Comparison of ENCODE assay signal across 18 mouse cellular contexts in genomic region chr2:39011264-39011663, GRCm38 (mm10). TPM values are rescaled to one million over a fixed set of nuclear protein-coding genes. Genes with fewer than 3 reads are reported as not detected.
DNase-seq lines count a peak whose midpoint lies in the region; ATAC-seq and TF ChIP-seq lines count a peak whose summit lies in the region.
"Had no signal": no experiment of that assay in that cellular context is flagged by ENCODE, and none has a peak within 500 bp of the region (broad histone marks: within the 10 kb centered on the region; RNA-seq: fewer than 3 reads in every experiment).

No protein-coding gene starts in this region.

- ATAC-seq in megakaryocyte progenitor cell, adult 5-6 weeks (replicated peaks; ENCODE audit: poor library complexity), result peak; percentile 29
- ATAC-seq in CD4-positive, CD25-positive, alpha-beta regulatory T cell, adult 4 months, result no peak
- no peak for ATAC-seq in erythroblast, adult 5-6 weeks (replicated peaks; ENCODE audit: low FRiP score, poor library complexity, severe bottlenecking)
- ATAC-seq: forebrain, embryonic 13.5 days; midbrain, embryonic 15.5 days had no signal

- H3K79me2 ChIP-seq in MEL (ENCODE audit: control insufficient read depth, insufficient read depth, low read length, poor library complexity), result peaks cover 31% of the 10 kb centered on the region

- no peaks in the 10 kb centered on the region for H3K9me3 ChIP-seq in MEL (replicated peaks; ENCODE audit: insufficient read depth, low read length)
- H3K9me3 ChIP-seq: embryonic facial prominence, embryonic 13.5 days; forebrain, embryonic 13.5 days; G1E; midbrain, embryonic 15.5 days; neural tube, embryonic 15.5 days had no signal

- H3K27ac ChIP-seq in kidney, adult 2 months (ENCODE audit: insufficient read depth, low read depth, low read length), result 0 out of 2 replicates have a peak overlapping the region, but pooled peaks have one; percentile 26
- peak overlapping the region; percentile 63 for H3K27ac ChIP-seq in MEL (ENCODE audit: control insufficient read depth, low read depth, low read length)
- H3K27ac ChIP-seq: embryonic facial prominence, embryonic 13.5 days; forebrain, embryonic 13.5 days; midbrain, embryonic 15.5 days; neural tube, embryonic 15.5 days; stomach, postnatal 0 days had no signal

- H3K4me3 ChIP-seq in kidney, adult 2 months (ENCODE audit: insufficient read depth, low read depth, low read length), result no peak overlapping the region
- no peak overlapping the region for H3K4me3 ChIP-seq in MEL (ENCODE audit: control insufficient read depth in 1 of 2, insufficient read depth in 1 of 2, low read depth in 2 of 2, low read length in 2 of 2)
- H3K4me3 ChIP-seq: embryonic facial prominence, embryonic 13.5 days; forebrain, embryonic 13.5 days; left cerebral cortex, adult 2 months; midbrain, embryonic 15.5 days; neural tube, embryonic 15.5 days had no signal

- no peak for TF ChIP-seq POLR2A in kidney, adult 2 months (IDR thresholded peaks at IDR 0.05; ENCODE audit: low read depth, low read length)
- no peak for TF ChIP-seq POLR2A in MEL (IDR thresholded peaks at IDR 0.05; ENCODE audit: control insufficient read depth in 1 of 2, insufficient read depth in 1 of 2, low read depth in 1 of 2, low read length in 2 of 2, poor library complexity in 1 of 2)

- H3K27me3 ChIP-seq in kidney, adult 2 months (replicated peaks; ENCODE audit: control insufficient read depth, insufficient read depth, low read length), result no peaks in the 10 kb centered on the region
- H3K27me3 ChIP-seq in MEL (ENCODE audit: control insufficient read depth in 1 of 2, insufficient read depth in 2 of 2, low read length in 2 of 2), result no peaks in the 10 kb centered on the region
- H3K27me3 ChIP-seq: embryonic facial prominence, embryonic 13.5 days; forebrain, embryonic 13.5 days; midbrain, embryonic 15.5 days; neural tube, embryonic 15.5 days had no signal

- no peak for TF ChIP-seq RAD21 in MEL (IDR thresholded peaks at IDR 0.05; ENCODE audit: low read depth, low read length)

- no peak for DNase-seq in kidney, adult 2 months
- no peak for DNase-seq in kidney, postnatal 14 days
- DNase-seq in A20 (ENCODE audit: low read depth, low spot score), result peak; percentile 86
- DNase-seq in MEL (ENCODE audit: low read depth, low spot score), result peak; percentile 55
- DNase-seq: cerebellum, postnatal 25 days; kidney, adult 11 months; kidney, postnatal 4 days; right cerebral cortex, adult 18-20 months had no signal

- H3K9ac ChIP-seq in MEL (ENCODE audit: control insufficient read depth, low read depth, low read length, poor library complexity, severe bottlenecking), result peak overlapping the region; percentile 23; the same call in 1 of the 2 replicates
- H3K9ac ChIP-seq: forebrain, embryonic 13.5 days; midbrain, embryonic 15.5 days had no signal

- peaks cover 16% of the 10 kb centered on the region for H3K4me1 ChIP-seq in kidney, adult 2 months (ENCODE audit: control insufficient read depth, insufficient read depth, low read length)
- peaks cover 19 to 28% of the 10 kb centered on the region in 2 experiments for H3K4me1 ChIP-seq in MEL (ENCODE audit: control insufficient read depth in 1 of 2, insufficient read depth in 2 of 2, low read length in 2 of 2)

- TF ChIP-seq EP300 in MEL (IDR thresholded peaks at IDR 0.05; ENCODE audit: low read depth in 1 of 2, low read length in 2 of 2), result no peak

- TF ChIP-seq CTCF in kidney, adult 2 months (conservative IDR thresholded peaks at IDR 0.05; ENCODE audit: insufficient read depth, insufficient read length, low read depth, low read length), result no peak
- TF ChIP-seq CTCF in MEL (IDR thresholded peaks at IDR 0.05 in 2 of 3, conservative IDR thresholded peaks at IDR 0.05 in 1 of 3; ENCODE audit: control insufficient read depth in 1 of 3, insufficient read depth in 1 of 3, low read depth in 2 of 3, low read length in 3 of 3, poor library complexity in 1 of 3, severe bottlenecking in 1 of 3), result no peak

- H3K36me3 ChIP-seq in kidney, adult 2 months (ENCODE audit: control insufficient read depth, insufficient read depth, low read length), result peaks cover 7% of the 10 kb centered on the region
- H3K36me3 ChIP-seq in MEL (ENCODE audit: control insufficient read depth in 1 of 2, insufficient read depth in 2 of 2, low read length in 2 of 2), result peaks cover 9 to 28% of the 10 kb centered on the region in 2 experiments

TF ChIP-seq in MEL, 35 proteins besides CTCF, POLR2A, EP300 and RAD21:
- TF ChIP-seq KAT2A (conservative IDR thresholded peaks at IDR 0.05; ENCODE audit: low read depth, low read length), result 0 out of 2 replicates have a peak, but pooled peaks have one; percentile 25
- no peak for TF ChIP-seq E2F4 (IDR thresholded peaks at IDR 0.05; ENCODE audit: borderline replicate concordance, low read depth, low read length)
- no peak for TF ChIP-seq MYB (IDR thresholded peaks at IDR 0.05; ENCODE audit: low read depth, low read length)

RNA-seq across cellular contexts. Expression of gene Rpl35, which starts 5.8 kb away (rescaled TPM):
- 105 and 184 TPM in 2 replicates for polyA plus RNA-seq in kidney, adult 2 months (2012; rRNA removed)
- total RNA-seq in MEL (2012; rRNA removed), result 1,667 and 1,814 TPM in 2 replicates
- polyA plus RNA-seq in MEL (2012; ENCODE audit: insufficient read depth in 1 of 2, insufficient read length in 2 of 2, low read depth in 1 of 2, low replicate concordance in 2 of 2, missing spikeins in 1 of 2), result 100 to 1,000 TPM in 1 of 2 experiments, not detected in 1; 930 TPM
- total RNA-seq in megakaryocyte progenitor cell, adult 5-6 weeks (2015), result 632 and 667 TPM in 2 replicates
- 1,515 and 1,624 TPM in 2 replicates for total RNA-seq in megakaryocyte progenitor cell, adult 5-6 weeks (2017)
- 1,000 to 10,000 TPM; 1,861 to 2,080 TPM for polyA plus RNA-seq in CD4-positive, CD25-positive, alpha-beta regulatory T cell, adult 4 months (2017; shearing (Covaris generic))
- total RNA-seq in erythroblast, adult 5-6 weeks (2015; ENCODE audit: low replicate concordance), result 144 and 170 TPM in 2 replicates
- total RNA-seq in erythroblast, adult 5-6 weeks (2017; ENCODE audit: low replicate concordance), result 142 and 181 TPM in 2 replicates

RNA-seq across cellular contexts. Expression of gene Arpc5l, which starts 6.1 kb away (rescaled TPM):
- polyA plus RNA-seq in kidney, adult 2 months (2012; rRNA removed), result 31.6 and 34.4 TPM in 2 replicates
- total RNA-seq in MEL (2012; rRNA removed), result 64.4 and 65.4 TPM in 2 replicates
- polyA plus RNA-seq in MEL (2012; ENCODE audit: insufficient read depth in 1 of 2, insufficient read length in 2 of 2, low read depth in 1 of 2, low replicate concordance in 2 of 2, missing spikeins in 1 of 2), result 10 to 100 TPM in 1 of 2 experiments, not detected in 1; 87.0 TPM
- 73.3 and 82.6 TPM in 2 replicates for total RNA-seq in megakaryocyte progenitor cell, adult 5-6 weeks (2015)
- total RNA-seq in megakaryocyte progenitor cell, adult 5-6 weeks (2017), result 47.8 and 49.6 TPM in 2 replicates
- polyA plus RNA-seq in CD4-positive, CD25-positive, alpha-beta regulatory T cell, adult 4 months (2017; shearing (Covaris generic)), result 100 to 1,000 TPM; 101 to 124 TPM
- 25.6 and 27.8 TPM in 2 replicates for total RNA-seq in erythroblast, adult 5-6 weeks (2015; ENCODE audit: low replicate concordance)
- 13.5 and 14.1 TPM in 2 replicates for total RNA-seq in erythroblast, adult 5-6 weeks (2017; ENCODE audit: low replicate concordance)

RNA-seq across cellular contexts. Expression of gene Wdr38, which starts 14.0 kb away (rescaled TPM):
- polyA plus RNA-seq in kidney, adult 2 months (2012; rRNA removed), result 0.57 and 0.59 TPM in 2 replicates
- total RNA-seq in MEL (2012; rRNA removed), result 0.49 and 0.77 TPM in 2 replicates
- under 1 TPM in 1 of 2 experiments, not detected in 1; 0.79 TPM for polyA plus RNA-seq in MEL (2012; ENCODE audit: insufficient read depth in 1 of 2, insufficient read length in 2 of 2, low read depth in 1 of 2, low replicate concordance in 2 of 2, missing spikeins in 1 of 2)
- 0.22 TPM in 2 replicates for total RNA-seq in megakaryocyte progenitor cell, adult 5-6 weeks (2015)
- total RNA-seq in megakaryocyte progenitor cell, adult 5-6 weeks (2017), result 0.25 and 0.88 TPM in 2 replicates
- 1 to 10 TPM in 1 of 2 experiments, under 1 TPM in 1; 0.81 to 1.0 TPM for polyA plus RNA-seq in CD4-positive, CD25-positive, alpha-beta regulatory T cell, adult 4 months (2017; shearing (Covaris generic))
- total RNA-seq in erythroblast, adult 5-6 weeks (2015; ENCODE audit: low replicate concordance), result 0.19 TPM in 1 of 2 replicates, not detected in the other
- total RNA-seq in erythroblast, adult 5-6 weeks (2017; ENCODE audit: low replicate concordance), result not detected in 2 replicates

RNA-seq across cellular contexts. Expression of gene Golga1, which starts 54.1 kb away (rescaled TPM):
- 10.5 and 11.3 TPM in 2 replicates for polyA plus RNA-seq in kidney, adult 2 months (2012; rRNA removed)
- 6.2 and 7.3 TPM in 2 replicates for total RNA-seq in MEL (2012; rRNA removed)
- polyA plus RNA-seq in MEL (2012; ENCODE audit: insufficient read depth in 1 of 2, insufficient read length in 2 of 2, low read depth in 1 of 2, low replicate concordance in 2 of 2, missing spikeins in 1 of 2), result 10 to 100 TPM in 1 of 2 experiments, not detected in 1; 12.9 TPM
- total RNA-seq in megakaryocyte progenitor cell, adult 5-6 weeks (2015), result 12.7 and 14.1 TPM in 2 replicates
- total RNA-seq in megakaryocyte progenitor cell, adult 5-6 weeks (2017), result 16.5 and 19.2 TPM in 2 replicates
- 10 to 100 TPM; 36.5 to 36.6 TPM for polyA plus RNA-seq in CD4-positive, CD25-positive, alpha-beta regulatory T cell, adult 4 months (2017; shearing (Covaris generic))
- 4.2 and 8.6 TPM in 2 replicates for total RNA-seq in erythroblast, adult 5-6 weeks (2015; ENCODE audit: low replicate concordance)
- total RNA-seq in erythroblast, adult 5-6 weeks (2017; ENCODE audit: low replicate concordance), result 21.7 and 25.6 TPM in 2 replicates

Comparison
In these comparisons a context has a peak if more than half of its experiments do, and no peak if none do; other contexts are left out.
1. DNase-seq: peak in A20 (single experiment) and MEL (single experiment); none in kidney, adult 2 months (single experiment) and kidney, postnatal 14 days (single experiment).